In the genomic region with DNA sequence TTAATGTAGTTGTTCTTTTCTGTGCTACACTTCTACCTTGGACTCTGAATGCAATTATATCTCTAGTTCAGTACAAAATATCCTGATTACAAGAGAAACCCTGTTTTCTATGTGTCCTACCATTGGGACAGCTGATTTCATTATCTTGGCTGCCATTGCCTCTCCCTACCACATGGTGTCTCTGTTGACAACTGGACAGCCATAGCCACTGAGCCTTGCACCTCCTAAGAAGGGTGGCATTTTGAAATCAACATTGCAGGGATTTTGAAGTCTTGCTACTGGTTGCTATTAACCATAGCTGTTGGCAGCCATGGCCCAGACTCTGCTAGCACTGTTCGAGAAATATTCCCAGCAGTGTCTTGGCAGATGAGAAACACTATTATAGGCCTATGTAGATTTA, we compare ENCODE assay signal across 9 mouse cellular contexts. TPM values are rescaled to one million over a fixed set of nuclear protein-coding genes. Genes with fewer than 3 reads are reported as not detected.
A peak's percentile ranks its signal among the peaks of the same experiment; 100 is the strongest.
DNase-seq lines count a peak whose midpoint lies in the region; ATAC-seq and TF ChIP-seq lines count a peak whose summit lies in the region.
"Had no signal": no experiment of that assay in that cellular context is flagged by ENCODE, and none has a peak within 500 bp of the region (broad histone marks: within the 10 kb centered on the region; RNA-seq: fewer than 3 reads in every experiment).

No protein-coding gene starts in this region.

- WGBS in midbrain, postnatal 0 days: 39% methylated on average over 1 of the region's 1 CpGs
- WGBS in stomach, embryonic 15.5 days: 32% methylated on average over 1 of the region's 1 CpGs

- no peaks in the 10 kb centered on the region for H3K27me3 ChIP-seq in midbrain, postnatal 0 days (ENCODE audit: insufficient read depth, low read length)
- no peaks in the 10 kb centered on the region for H3K27me3 ChIP-seq in stomach, embryonic 15.5 days (replicated peaks)
- H3K27me3 ChIP-seq: embryonic facial prominence, embryonic 12.5 days had no signal

- TF ChIP-seq CTCF in gastrocnemius, adult 2 months (IDR thresholded peaks at IDR 0.05): peak; percentile 87
- TF ChIP-seq CTCF in midbrain, postnatal 0 days (IDR thresholded peaks at IDR 0.05): peak; percentile 86

- H3K4me2 ChIP-seq in midbrain, postnatal 0 days (ENCODE audit: low read depth, low read length, poor library complexity, severe bottlenecking): no peak overlapping the region
- H3K4me2 ChIP-seq in stomach, embryonic 15.5 days: no peak overlapping the region
- H3K4me2 ChIP-seq: embryonic facial prominence, embryonic 12.5 days had no signal

- no peak overlapping the region for H3K4me3 ChIP-seq in gastrocnemius, adult 2 months
- H3K4me3 ChIP-seq in midbrain, postnatal 0 days (ENCODE audit: low read depth, low read length): no peak overlapping the region
- no peak overlapping the region for H3K4me3 ChIP-seq in stomach, embryonic 15.5 days (replicated peaks)
- H3K4me3 ChIP-seq: embryonic facial prominence, embryonic 12.5 days had no signal

- intact Hi-C loops in gastrocnemius, adult 2 months (cut with DNase I): loop anchor here (2.0 to 5.0 kb wide), 4 partner anchors 79 to 964 kb away; a partner anchor contains a TSS
- intact Hi-C loops in left cerebral cortex, postnatal 4 days (cut with DNase I): loop anchor here (5.0 kb wide), 1 partner anchor 824 kb away; no protein-coding TSS in a partner anchor

- peak; percentile 7 for DNase-seq in urinary bladder, postnatal 25 days (ENCODE audit: low spot score)
- no peak for DNase-seq in urinary bladder, postnatal 10 days (ENCODE audit: low spot score)
- DNase-seq in cerebellum, postnatal 25 days: peak; percentile 61 to 71
- peak; percentile 33 for DNase-seq in gastrocnemius, adult 2 months
- peak; percentile 54 to 68 for DNase-seq in kidney, adult 8-10 months
- DNase-seq in left cerebral cortex, postnatal 4 days: peak; percentile 51
- DNase-seq in midbrain, postnatal 0 days (ENCODE audit: low spot score): peak; percentile 80

- no peaks in the 10 kb centered on the region for H3K4me1 ChIP-seq in midbrain, postnatal 0 days (ENCODE audit: insufficient read depth, low read length)
- no peaks in the 10 kb centered on the region for H3K4me1 ChIP-seq in stomach, embryonic 15.5 days
- H3K4me1 ChIP-seq: embryonic facial prominence, embryonic 12.5 days had no signal

- no peak overlapping the region for H3K27ac ChIP-seq in gastrocnemius, adult 2 months
- H3K27ac ChIP-seq in midbrain, postnatal 0 days (ENCODE audit: low read depth, low read length): no peak overlapping the region
- no peak overlapping the region for H3K27ac ChIP-seq in stomach, embryonic 15.5 days
- H3K27ac ChIP-seq: embryonic facial prominence, embryonic 12.5 days had no signal

- peak; percentile 78 for ATAC-seq in midbrain, postnatal 0 days (ENCODE audit: low FRiP score)
- ATAC-seq in stomach, embryonic 15.5 days (ENCODE audit: insufficient read depth, low FRiP score, low read depth): 0 out of 2 replicates have a peak, but pooled peaks have one; percentile 22

- no peaks in the 10 kb centered on the region for H3K36me3 ChIP-seq in midbrain, postnatal 0 days (ENCODE audit: insufficient read depth, low read length)
- no peaks in the 10 kb centered on the region for H3K36me3 ChIP-seq in stomach, embryonic 15.5 days
- H3K36me3 ChIP-seq: embryonic facial prominence, embryonic 12.5 days had no signal

- H3K9me3 ChIP-seq in midbrain, postnatal 0 days (ENCODE audit: low read length): no peaks in the 10 kb centered on the region
- no peaks in the 10 kb centered on the region for H3K9me3 ChIP-seq in stomach, embryonic 15.5 days
- H3K9me3 ChIP-seq: embryonic facial prominence, embryonic 12.5 days had no signal

- no peak overlapping the region for H3K9ac ChIP-seq in midbrain, postnatal 0 days (replicated peaks; ENCODE audit: low read length, poor library complexity, severe bottlenecking)
- H3K9ac ChIP-seq in stomach, embryonic 15.5 days: no peak overlapping the region
- H3K9ac ChIP-seq: embryonic facial prominence, embryonic 12.5 days had no signal

RNA-seq across cellular contexts. Expression of a gene that starts 45.1 kb away (rescaled TPM):
- under 1 TPM in 1 of 2 experiments, not detected in 1; 0.11 TPM for total RNA-seq in gastrocnemius, adult 2 months (2021)
- total RNA-seq in left cerebral cortex, postnatal 4 days (2021): 10 to 100 TPM; 83.4 to 85.1 TPM
- 84.5 and 96.0 TPM in 2 replicates for total RNA-seq in midbrain, postnatal 0 days (2014; rRNA removed)
- polyA plus RNA-seq in midbrain, postnatal 0 days (2015; fragmentation: Nextera tagmentation; extraction: Ambion mirVana): 62.2 and 68.5 TPM in 2 replicates
- 3.1 and 3.3 TPM in 2 replicates for polyA plus RNA-seq in stomach, embryonic 15.5 days (2015; fragmentation: Nextera tagmentation; extraction: Ambion mirVana)

Comparison
In these comparisons a context has a peak if more than half of its experiments do, and no peak if none do; other contexts are left out.
1. RNA of a gene that starts 45.1 kb away (total RNA-seq): 84.5 to 96.0 TPM in midbrain, postnatal 0 days and 83.4 to 85.1 TPM in left cerebral cortex, postnatal 4 days; 0.11 TPM in gastrocnemius, adult 2 months; every median in the first group is over 10 times any median in the second.